ENCODE assay signal across 11 mouse cellular contexts in the genomic region with DNA sequence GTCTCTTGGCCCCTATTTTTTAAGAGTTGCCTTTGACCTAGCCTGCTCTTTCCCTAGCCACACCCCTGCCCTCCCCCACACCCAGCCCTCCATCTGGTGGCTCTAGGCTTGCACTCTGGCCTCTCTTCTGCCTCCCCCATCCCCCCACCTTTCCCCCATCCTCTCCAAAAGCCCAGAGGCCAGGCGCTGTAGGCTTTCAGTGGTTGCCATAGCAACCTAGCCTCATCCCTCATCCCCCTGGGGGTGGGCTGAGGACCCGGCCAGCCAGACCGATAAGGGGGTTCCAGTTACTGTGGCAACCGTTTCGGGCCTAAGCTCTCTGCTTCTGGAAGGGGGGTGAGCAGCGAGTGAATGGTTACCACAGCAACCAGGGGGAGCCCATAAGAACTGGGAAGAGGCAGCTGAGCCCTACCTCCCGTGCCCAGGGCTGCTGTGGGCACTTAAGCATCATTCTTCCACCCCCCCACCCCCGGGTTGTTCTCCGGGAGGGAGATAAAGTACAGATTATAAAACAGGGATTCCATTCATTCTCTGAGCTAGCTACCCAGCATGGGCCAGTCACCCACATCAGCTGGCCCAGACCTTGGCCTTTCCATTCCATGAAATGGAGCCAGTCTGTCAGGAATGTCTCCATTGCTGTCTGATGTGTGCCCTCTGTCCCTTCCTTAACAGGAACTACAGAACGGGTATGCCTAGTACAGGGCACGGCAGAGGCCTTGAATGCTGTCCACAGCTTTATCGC. TPM values are rescaled to one million over a fixed set of nuclear protein-coding genes. Genes with fewer than 3 reads are reported as not detected.
A peak's percentile ranks its signal among the peaks of the same experiment; 100 is the strongest.
DNase-seq lines count a peak whose midpoint lies in the region; ATAC-seq lines count a peak whose summit lies in the region.
"Had no signal": no experiment of that assay in that cellular context is flagged by ENCODE, and none has a peak within 500 bp of the region (broad histone marks: within the 10 kb centered on the region; RNA-seq: fewer than 3 reads in every experiment).

No protein-coding gene starts in this region.

- H3K27me3 ChIP-seq in heart, embryonic 11.5 days (ENCODE audit: control insufficient read depth, insufficient read depth, low read length), result peaks cover 5% of the 10 kb centered on the region; the same call in 1 of the 2 replicates
- peaks cover 12% of the 10 kb centered on the region; the same call in 1 of the 2 replicates for H3K27me3 ChIP-seq in heart, embryonic 12.5 days (replicated peaks)
- no peaks in the 10 kb centered on the region for H3K27me3 ChIP-seq in forebrain, embryonic 16.5 days (replicated peaks; ENCODE audit: control insufficient read depth, insufficient read depth, low read length)
- H3K27me3 ChIP-seq in neural tube, embryonic 12.5 days (replicated peaks), result no peaks in the 10 kb centered on the region

- no peak overlapping the region for H3K4me3 ChIP-seq in heart, embryonic 11.5 days (ENCODE audit: low read depth, low read length)
- no peak overlapping the region for H3K4me3 ChIP-seq in heart, embryonic 12.5 days
- no peak overlapping the region for H3K4me3 ChIP-seq in forebrain, embryonic 16.5 days (replicated peaks; ENCODE audit: low read length)
- no peak overlapping the region for H3K4me3 ChIP-seq in neural tube, embryonic 12.5 days

- no peaks in the 10 kb centered on the region for H3K9me3 ChIP-seq in heart, embryonic 11.5 days (replicated peaks; ENCODE audit: control insufficient read depth, low read length)
- no peaks in the 10 kb centered on the region for H3K9me3 ChIP-seq in heart, embryonic 12.5 days (replicated peaks)
- no peaks in the 10 kb centered on the region for H3K9me3 ChIP-seq in forebrain, embryonic 16.5 days (ENCODE audit: control insufficient read depth, low read length)
- H3K9me3 ChIP-seq in neural tube, embryonic 12.5 days, result no peaks in the 10 kb centered on the region

- H3K4me2 ChIP-seq in heart, embryonic 11.5 days, result no peak overlapping the region
- no peak overlapping the region for H3K4me2 ChIP-seq in heart, embryonic 12.5 days
- H3K4me2 ChIP-seq in forebrain, embryonic 16.5 days (ENCODE audit: low read length), result peak overlapping the region; percentile 43
- H3K4me2 ChIP-seq in neural tube, embryonic 12.5 days (replicated peaks), result peak overlapping the region; percentile 49

- H3K4me1 ChIP-seq in heart, embryonic 11.5 days (ENCODE audit: control insufficient read depth, insufficient read depth, low read length), result peaks cover 3% of the 10 kb centered on the region; the same call in 1 of the 2 replicates
- peaks cover 12% of the 10 kb centered on the region for H3K4me1 ChIP-seq in heart, embryonic 12.5 days (replicated peaks)
- peaks cover 37% of the 10 kb centered on the region for H3K4me1 ChIP-seq in forebrain, embryonic 16.5 days (replicated peaks; ENCODE audit: control insufficient read depth, insufficient read depth, low read length)
- peaks cover 45% of the 10 kb centered on the region for H3K4me1 ChIP-seq in neural tube, embryonic 12.5 days

- H3K9ac ChIP-seq in heart, embryonic 11.5 days (ENCODE audit: low read depth, low read length), result no peak overlapping the region
- H3K9ac ChIP-seq in heart, embryonic 12.5 days, result no peak overlapping the region
- H3K9ac ChIP-seq in forebrain, embryonic 16.5 days (replicated peaks; ENCODE audit: low read depth, low read length), result peak overlapping the region; percentile 22; the same call in 1 of the 2 replicates
- H3K9ac ChIP-seq in neural tube, embryonic 12.5 days, result 0 out of 2 replicates have a peak overlapping the region, but pooled peaks have one; percentile 17

- 0 out of 2 replicates have a peak, but pooled peaks have one; percentile 19 for ATAC-seq in heart, embryonic 11.5 days (replicated peaks; ENCODE audit: insufficient number of reproducible peaks, low FRiP score, low TSS enrichment)
- no peak for ATAC-seq in heart, embryonic 12.5 days (ENCODE audit: insufficient number of reproducible peaks, low FRiP score)
- peak; percentile 87 for ATAC-seq in forebrain, embryonic 16.5 days
- ATAC-seq in neural tube, embryonic 12.5 days (ENCODE audit: low FRiP score, low read depth), result peak; percentile 92
- ATAC-seq in inflammation-experienced regulatory T-cells, adult 6 months, result no peak
- no peak for ATAC-seq in monocyte, adult 5-6 weeks (replicated peaks; ENCODE audit: insufficient number of reproducible peaks, low FRiP score, low TSS enrichment, poor library complexity, severe bottlenecking)

- no peaks in the 10 kb centered on the region for H3K36me3 ChIP-seq in heart, embryonic 11.5 days (ENCODE audit: control insufficient read depth, insufficient read depth, low read length)
- H3K36me3 ChIP-seq in heart, embryonic 12.5 days, result no peaks in the 10 kb centered on the region
- H3K36me3 ChIP-seq in forebrain, embryonic 16.5 days (ENCODE audit: control insufficient read depth, insufficient read depth), result peaks cover 21% of the 10 kb centered on the region
- H3K36me3 ChIP-seq in neural tube, embryonic 12.5 days, result peaks cover 56% of the 10 kb centered on the region

- 31% methylated on average over 12 of the region's 12 CpGs for WGBS in heart, embryonic 11.5 days (ENCODE audit: insufficient replicate concordance)
- 30% methylated on average over 12 of the region's 12 CpGs for WGBS in heart, embryonic 12.5 days
- 9% methylated on average over 12 of the region's 12 CpGs for WGBS in forebrain, embryonic 16.5 days
- WGBS in neural tube, embryonic 12.5 days, result 17% methylated on average over 12 of the region's 12 CpGs

- peak; percentile 86 for DNase-seq in brain, adult 2 months (ENCODE audit: low read depth, low spot score)
- DNase-seq in heart, adult 8-10 months (ENCODE audit: low spot score), result no peak

- H3K27ac ChIP-seq in heart, embryonic 11.5 days (ENCODE audit: low read depth, low read length), result no peak overlapping the region
- H3K27ac ChIP-seq in heart, embryonic 12.5 days (ENCODE audit: poor library complexity, severe bottlenecking), result no peak overlapping the region
- H3K27ac ChIP-seq in forebrain, embryonic 16.5 days (ENCODE audit: low read length), result peak overlapping the region; percentile 84
- peak overlapping the region; percentile 82 for H3K27ac ChIP-seq in neural tube, embryonic 12.5 days
- H3K27ac ChIP-seq: kidney, postnatal 0 days had no signal

RNA-seq across cellular contexts. Expression of a gene that starts 24.3 kb away (rescaled TPM):
- 0.77 and 0.93 TPM in 2 replicates for polyA plus RNA-seq in heart, embryonic 11.5 days (2014; fragmentation: Nextera tagmentation; extraction: Ambion mirVana)
- 0.60 and 0.64 TPM in 2 replicates for polyA plus RNA-seq in heart, embryonic 12.5 days (2016; fragmentation: Nextera tagmentation; extraction: Ambion mirVana)
- 15.8 and 17.3 TPM in 2 replicates for polyA plus RNA-seq in forebrain, embryonic 16.5 days (2015; fragmentation: Nextera tagmentation; extraction: Ambion mirVana)
- 12.1 and 12.6 TPM in 2 replicates for polyA plus RNA-seq in neural tube, embryonic 12.5 days (2016; fragmentation: Nextera tagmentation; extraction: Ambion mirVana)
- under 1 TPM in 1 of 3 experiments, not detected in 2; 0.05 TPM for polyA plus RNA-seq in inflammation-experienced regulatory T-cells, adult 6 months (2017; shearing (Covaris generic))
- total RNA-seq in monocyte, adult 5-6 weeks (2017), result not detected in 3 replicates
- 1 to 10 TPM; 3.2 to 5.5 (median 5.1) TPM for total RNA-seq in heart, adult 8-10 months (2022)
- polyA plus RNA-seq: CD4-positive, CD25-positive, alpha-beta regulatory T cell, adult 4 months had no signal

RNA-seq across cellular contexts. Expression of a gene that starts 37.2 kb away (rescaled TPM):
- polyA plus RNA-seq in heart, embryonic 11.5 days (2014; fragmentation: Nextera tagmentation; extraction: Ambion mirVana), result not detected in 2 replicates
- not detected in 2 replicates for polyA plus RNA-seq in heart, embryonic 12.5 days (2016; fragmentation: Nextera tagmentation; extraction: Ambion mirVana)
- polyA plus RNA-seq in forebrain, embryonic 16.5 days (2015; fragmentation: Nextera tagmentation; extraction: Ambion mirVana), result 0.46 and 0.91 TPM in 2 replicates
- 0.24 and 0.72 TPM in 2 replicates for polyA plus RNA-seq in neural tube, embryonic 12.5 days (2016; fragmentation: Nextera tagmentation; extraction: Ambion mirVana)
- polyA plus RNA-seq in inflammation-experienced regulatory T-cells, adult 6 months (2017; shearing (Covaris generic)), result not detected
- 0.49 TPM in 1 of 3 replicates, not detected in the others for total RNA-seq in monocyte, adult 5-6 weeks (2017)
- total RNA-seq in heart, adult 8-10 months (2022), result not detected
- polyA plus RNA-seq: CD4-positive, CD25-positive, alpha-beta regulatory T cell, adult 4 months; lung, embryonic 16.5 days had no signal

RNA-seq across cellular contexts. Expression of a gene that starts 39.7 kb away (rescaled TPM):
- polyA plus RNA-seq in heart, embryonic 11.5 days (2014; fragmentation: Nextera tagmentation; extraction: Ambion mirVana), result 12.1 and 19.8 TPM in 2 replicates
- 23.3 and 24.0 TPM in 2 replicates for polyA plus RNA-seq in heart, embryonic 12.5 days (2016; fragmentation: Nextera tagmentation; extraction: Ambion mirVana)
- polyA plus RNA-seq in forebrain, embryonic 16.5 days (2015; fragmentation: Nextera tagmentation; extraction: Ambion mirVana), result 23.9 and 24.0 TPM in 2 replicates
- 32.9 and 34.0 TPM in 2 replicates for polyA plus RNA-seq in neural tube, embryonic 12.5 days (2016; fragmentation: Nextera tagmentation; extraction: Ambion mirVana)
- polyA plus RNA-seq in inflammation-experienced regulatory T-cells, adult 6 months (2017; shearing (Covaris generic)), result 1 to 10 TPM; 5.8 to 8.6 (median 6.7) TPM
- total RNA-seq in monocyte, adult 5-6 weeks (2017), result 10.6 to 30.0 TPM (median 24.7 TPM) in 3 replicates
- total RNA-seq in heart, adult 8-10 months (2022), result 10 to 100 TPM in 1 of 4 experiments, 1 to 10 TPM in 3; 7.4 to 10.7 (median 8.9) TPM

RNA-seq across cellular contexts. Expression of a gene that starts 41.1 kb away (rescaled TPM):
- polyA plus RNA-seq in heart, embryonic 11.5 days (2014; fragmentation: Nextera tagmentation; extraction: Ambion mirVana), result 2.1 and 2.2 TPM in 2 replicates
- 2.7 and 3.0 TPM in 2 replicates for polyA plus RNA-seq in heart, embryonic 12.5 days (2016; fragmentation: Nextera tagmentation; extraction: Ambion mirVana)
- 3.1 and 3.6 TPM in 2 replicates for polyA plus RNA-seq in forebrain, embryonic 16.5 days (2015; fragmentation: Nextera tagmentation; extraction: Ambion mirVana)
- polyA plus RNA-seq in neural tube, embryonic 12.5 days (2016; fragmentation: Nextera tagmentation; extraction: Ambion mirVana), result 6.1 and 7.0 TPM in 2 replicates
- 1 to 10 TPM; 2.1 to 2.7 (median 2.6) TPM for polyA plus RNA-seq in inflammation-experienced regulatory T-cells, adult 6 months (2017; shearing (Covaris generic))
- 0.75 to 2.1 TPM in 2 of 3 replicates, not detected in the other for total RNA-seq in monocyte, adult 5-6 weeks (2017)
- 1 to 10 TPM; 3.6 to 4.3 (median 4.3) TPM for total RNA-seq in heart, adult 8-10 months (2022)

RNA-seq across cellular contexts. Expression of a gene that starts 53.9 kb away (rescaled TPM):
- 13.9 and 14.2 TPM in 2 replicates for polyA plus RNA-seq in heart, embryonic 11.5 days (2014; fragmentation: Nextera tagmentation; extraction: Ambion mirVana)
- polyA plus RNA-seq in heart, embryonic 12.5 days (2016; fragmentation: Nextera tagmentation; extraction: Ambion mirVana), result 21.3 and 22.8 TPM in 2 replicates
- polyA plus RNA-seq in forebrain, embryonic 16.5 days (2015; fragmentation: Nextera tagmentation; extraction: Ambion mirVana), result 28.0 and 30.4 TPM in 2 replicates
- polyA plus RNA-seq in neural tube, embryonic 12.5 days (2016; fragmentation: Nextera tagmentation; extraction: Ambion mirVana), result 41.6 and 45.2 TPM in 2 replicates
- polyA plus RNA-seq in inflammation-experienced regulatory T-cells, adult 6 months (2017; shearing (Covaris generic)), result 1 to 10 TPM; 1.1 to 2.6 (median 1.9) TPM
- 7.1 to 10.5 TPM (median 7.8 TPM) in 3 replicates for total RNA-seq in monocyte, adult 5-6 weeks (2017)
- total RNA-seq in heart, adult 8-10 months (2022), result 10 to 100 TPM; 20.6 to 24.3 (median 22.9) TPM

Comparison
In these comparisons a context has a peak if more than half of its experiments do, and no peak if none do; other contexts are left out.
1. ATAC-seq: peak in heart, embryonic 11.5 days (single experiment), forebrain, embryonic 16.5 days (single experiment) and neural tube, embryonic 12.5 days (single experiment); none in heart, embryonic 12.5 days (single experiment), inflammation-experienced regulatory T-cells, adult 6 months (single experiment) and monocyte, adult 5-6 weeks (single experiment).
2. H3K27ac ChIP-seq: peak in forebrain, embryonic 16.5 days (single experiment) and neural tube, embryonic 12.5 days (single experiment); none in heart, embryonic 11.5 days (single experiment) and heart, embryonic 12.5 days (single experiment).
3. H3K4me2 ChIP-seq: peak in forebrain, embryonic 16.5 days (single experiment) and neural tube, embryonic 12.5 days (single experiment); none in heart, embryonic 11.5 days (single experiment) and heart, embryonic 12.5 days (single experiment).
4. H3K9ac ChIP-seq: peak in forebrain, embryonic 16.5 days (single experiment) and neural tube, embryonic 12.5 days (single experiment); none in heart, embryonic 11.5 days (single experiment) and heart, embryonic 12.5 days (single experiment).